Mouse (Mus musculus) hematopoietic stem cell, adult 5-6 weeks (primary cell): ENCODE measurements around the gene Arhgap17. TPM values are rescaled to one million over a fixed set of nuclear protein-coding genes. Genes with fewer than 3 reads are reported as not detected.
A peak's percentile ranks its signal among the peaks of the same experiment; 100 is the strongest.

ENCODE experiments used
- ATAC-seq, 2 experiments: fragments of 125-278 bp in 1 of 2; replicated peaks in 1 of 2; 2 replicates each; pipeline ENCODE4 v1.8.0; 2016 to 2017; ENCODE audit warnings: inconsistent platforms in 2 of 2, mild to moderate bottlenecking in 2 of 2, moderate number of reproducible peaks in 2 of 2, low read depth in 1 of 2, moderate TSS enrichment in 1 of 2; ENCODE audit not compliant: low FRiP score in 2 of 2, poor library complexity in 2 of 2, severe bottlenecking in 2 of 2, insufficient read depth in 1 of 2, low TSS enrichment in 1 of 2
- total RNA-seq: library from RNA; stranded (forward); fragments of 172-1452, 232-1000 nt; gene quantifications from 2 replicates; pipeline ENCODE4 v1.2.3, GENCODE M21; 2017

Arhgap17 gene
- total RNA-seq = 34.4 and 35.1 TPM in 2 replicates

GRCm38 (mm10) chr7:123369759-123370481 is at the start of gene Arhgap17, which contains the start of gene Lcmt1:
Arhgap17 (minus strand) TSS chr7:123369915.
Lcmt1 (plus strand) TSS chr7:123369784.
- peak; percentile 73 to 78 for ATAC-seq

GRCm38 (mm10) chr7:123417661-123418060 is 47.9 kb upstream of the Arhgap17 start:
- ATAC-seq = no peak

GRCm38 (mm10) chr7:123416803-123417202 is 47.1 kb upstream of the Arhgap17 start:
- ATAC-seq = no peak

GRCm38 (mm10) chr7:123412143-123412542 is 42.4 kb upstream of the Arhgap17 start:
- no peak for ATAC-seq

- no peak for ATAC-seq
These were observed 41.4 kb upstream of the Arhgap17 start for GRCm38 (mm10) chr7:123411109-123411508.

GRCm38 (mm10) chr7:123410502-123410901 is 40.8 kb upstream of the Arhgap17 start:
- no peak for ATAC-seq

GRCm38 (mm10) chr7:123406988-123407387 is 37.3 kb upstream of the Arhgap17 start:
- no peak for ATAC-seq

GRCm38 (mm10) chr7:123405619-123406018 is 35.9 kb upstream of the Arhgap17 start:
- ATAC-seq = no peak

- ATAC-seq = no peak
These were observed 34.5 kb upstream of the Arhgap17 start for GRCm38 (mm10) chr7:123404198-123404597.

- no peak for ATAC-seq
These were observed 31.4 kb upstream of the Arhgap17 start for GRCm38 (mm10) chr7:123401121-123401520.

- ATAC-seq = no peak
These were observed 29.6 kb upstream of the Arhgap17 start for GRCm38 (mm10) chr7:123399286-123399685.

- ATAC-seq = peak; percentile 65 to 71; a peak in 3 of 4 replicates
These were observed 29.1 kb upstream of the Arhgap17 start for GRCm38 (mm10) chr7:123398828-123399227.

GRCm38 (mm10) chr7:123397931-123398330 is 28.2 kb upstream of the Arhgap17 start:
- no peak for ATAC-seq

GRCm38 (mm10) chr7:123397369-123397768 is 27.7 kb upstream of the Arhgap17 start:
- ATAC-seq = peak; percentile 31 to 54; a peak in 1 of 4 replicates

- no peak for ATAC-seq
These were observed 27.2 kb upstream of the Arhgap17 start for GRCm38 (mm10) chr7:123396900-123397299.

- no peak for ATAC-seq
These were observed 24.6 kb upstream of the Arhgap17 start for GRCm38 (mm10) chr7:123394271-123394670.

GRCm38 (mm10) chr7:123389686-123390280 is 20.1 kb upstream of the Arhgap17 start:
- no peak for ATAC-seq

- no peak for ATAC-seq
These were observed 16.1 kb upstream of the Arhgap17 start for GRCm38 (mm10) chr7:123385693-123386407.
